Mouse (Mus musculus) frontal cortex, adult 2 months (tissue): Measurements from ENCODE around the gene Gpr161. TPM values are rescaled to one million over a fixed set of nuclear protein-coding genes. Genes with fewer than 3 reads are reported as not detected.

Experiments
- polyA plus RNA-seq: library from polyadenylated mRNA; depleted of rRNA; stranded (reverse); fragments of >200 nt; gene quantifications from 2 replicates; pipeline ENCODE4 v1.2.3, GENCODE M21; 2012; rRNA removed

Gene Gpr161
- polyA plus RNA-seq, 1 experiment = 5.0 TPM

Other genes with a start within 250 kb of the Gpr161 start
- not detected in 2 replicates for gene Tbx19, start 135.0 kb upstream of the Gpr161 start, polyA plus RNA-seq
- 17.9 and 22.5 TPM in 2 replicates for gene Sft2d2, start 101.4 kb upstream of the Gpr161 start, polyA plus RNA-seq
- 52.7 and 56.3 TPM in 2 replicates for gene Tiprl, start 58.8 kb upstream of the Gpr161 start, polyA plus RNA-seq
- 53.4 and 63.8 TPM in 2 replicates for gene Dcaf6, start 164.7 kb downstream of the Gpr161 start, polyA plus RNA-seq
- 128 and 140 TPM in 2 replicates for gene Mpc2, start 164.8 kb downstream of the Gpr161 start, polyA plus RNA-seq
- gene Adcy10, start 189.4 kb downstream of the Gpr161 start, polyA plus RNA-seq = 0.11 and 0.30 TPM in 2 replicates